Mouse (Mus musculus) heart, adult 2 months (tissue): ENCODE data around the gene Kcnc1.

Source experiments
- CTCF ChIP-seq: fragments of 200-600 bp; IDR thresholded peaks from 2 replicates; pipeline ENCODE4 v1.8.1; 2022; ENCODE audit warnings: antibody characterized with exemption, mild to moderate bottlenecking, moderate library complexity
- EP300 ChIP-seq: fragments of 200-500 bp; IDR thresholded peaks from 2 replicates; pipeline ENCODE4 v1.6.1; 2011; ENCODE audit warnings: low read depth, low read length, control low read depth; ENCODE audit not compliant: insufficient read depth
- POLR2A ChIP-seq: fragments of 200-500 bp; IDR thresholded peaks from 2 replicates; pipeline ENCODE4 v1.6.1; 2011; ENCODE audit warnings: mild to moderate bottlenecking, low read depth, low read length, control low read depth; ENCODE audit not compliant: insufficient read depth

- TF ChIP-seq CTCF (no peak), POLR2A (no peak), EP300 (no peak)
Observed at GRCm38 (mm10) chr7:46350119-46350702, 46.1 kb upstream of the Kcnc1 start.
